13 mouse cellular contexts compared by ENCODE assay signal in genomic region chr9:71684772-71685171, GRCm38 (mm10).
"Had no signal": no experiment of that assay in that cellular context is flagged by ENCODE, and none has a peak within 500 bp of the region (broad histone marks: within the 10 kb centered on the region; RNA-seq: fewer than 3 reads in every experiment).

No protein-coding gene starts in this region.

- H3K4me3 ChIP-seq: layer of hippocampus, adult 2 months; left cerebral cortex, adult 2 months; limb, embryonic 10.5 days; liver, embryonic 12.5 days; lung, embryonic 15.5 days; midbrain, embryonic 12.5 days; neural tube, embryonic 13.5 days; stomach, embryonic 15.5 days had no signal

- H3K36me3 ChIP-seq: limb, embryonic 10.5 days; liver, embryonic 12.5 days; lung, embryonic 15.5 days; midbrain, embryonic 12.5 days; neural tube, embryonic 13.5 days; stomach, embryonic 15.5 days had no signal

- H3K27me3 ChIP-seq: lung, embryonic 15.5 days; midbrain, embryonic 12.5 days; neural tube, embryonic 13.5 days; stomach, embryonic 15.5 days had no signal

- H3K27ac ChIP-seq: kidney, postnatal 0 days; layer of hippocampus, adult 2 months; left cerebral cortex, adult 2 months; limb, embryonic 10.5 days; liver, embryonic 12.5 days; lung, embryonic 15.5 days; midbrain, embryonic 12.5 days; neural tube, embryonic 13.5 days; stomach, embryonic 15.5 days had no signal

- DNase-seq: kidney, adult 9 months; lung, postnatal 14 days; retina, postnatal 1 day; thymus, postnatal 4 days had no signal

- H3K4me1 ChIP-seq: limb, embryonic 10.5 days; midbrain, embryonic 12.5 days; neural tube, embryonic 13.5 days; stomach, embryonic 15.5 days had no signal
